Mouse (Mus musculus): ENCODE measurements around the gene Mief1.

DNA sequence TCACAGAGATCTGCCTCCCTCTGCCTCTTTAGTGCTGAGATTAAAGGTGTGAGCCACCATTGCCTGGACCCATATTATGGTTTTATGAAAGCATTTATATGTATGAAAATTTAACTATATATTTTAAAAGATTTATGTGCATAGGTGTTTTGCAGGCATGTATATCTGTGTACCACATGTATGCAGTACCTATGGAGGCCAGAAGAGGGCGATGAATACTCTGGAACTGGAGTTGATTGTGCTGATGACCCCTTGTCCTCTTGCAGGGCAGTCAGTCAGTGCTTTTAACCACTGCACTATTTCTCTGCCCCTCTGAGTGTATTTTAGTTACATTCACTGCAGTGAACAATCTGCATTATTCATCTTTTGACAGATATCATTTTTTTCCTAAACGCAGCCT lies 8.0 kb upstream of the Mief1 start:
- TF ChIP-seq POLR2A (IDR thresholded peaks at IDR 0.05; ENCODE audit: borderline replicate concordance, low read depth, low read length) (no peak), CTCF (IDR thresholded peaks at IDR 0.05; ENCODE audit: low read depth, low read length) (no peak)

Data from bone marrow macrophage, adult 2 months (primary cell).